Mouse (Mus musculus) midbrain, embryonic 11.5 days (tissue): ENCODE data around the gene Ehbp1. TPM values are rescaled to one million over a fixed set of nuclear protein-coding genes. Genes with fewer than 3 reads are reported as not detected.

ENCODE experiments used
- ATAC-seq: fragments of 200-750 bp; cut with Nextera tagmentation; 2 replicates; pipeline ENCODE4 v1.8.0; 2017; ENCODE audit warnings: moderate TSS enrichment, moderate library complexity; ENCODE audit not compliant: low FRiP score
- DNase-seq: peaks from one replicate; pipeline ENCODE4 v3.0.0; 2015; ENCODE audit warnings: low spot score; ENCODE audit errors: missing footprints
- H3K27ac ChIP-seq: fragments of 300-500 bp; sonication (generic); 2 replicates; pipeline ENCODE4 v1.5.1; 2014; ENCODE audit warnings: low read depth, low read length
- H3K27me3 ChIP-seq: fragments of 300-500 bp; sonication (generic); 2 replicates; pipeline ENCODE4 v1.6.1; 2014; ENCODE audit warnings: mild to moderate bottlenecking, low read length, moderate library complexity, mixed read lengths; ENCODE audit not compliant: control insufficient read depth, insufficient read depth
- H3K36me3 ChIP-seq: fragments of 300-500 bp; sonication (generic); 2 replicates; pipeline ENCODE4 v1.6.1; 2014; ENCODE audit warnings: mild to moderate bottlenecking, low read length, moderate library complexity, mixed read lengths; ENCODE audit not compliant: control insufficient read depth, insufficient read depth
- H3K4me1 ChIP-seq: fragments of 300-500 bp; sonication (generic); 2 replicates; pipeline ENCODE4 v1.6.1; 2014; ENCODE audit warnings: low read length; ENCODE audit not compliant: control insufficient read depth, insufficient read depth
- H3K4me2 ChIP-seq: fragments of 300-500 bp; sonication (generic); 2 replicates; pipeline ENCODE4 v1.6.1; 2014; ENCODE audit warnings: mild to moderate bottlenecking, moderate library complexity
- H3K4me3 ChIP-seq: fragments of 300-500 bp; sonication (generic); 2 replicates; pipeline ENCODE4 v1.5.1; 2014; ENCODE audit warnings: low read depth, low read length
- H3K9ac ChIP-seq: fragments of 300-500 bp; sonication (generic); 2 replicates; pipeline ENCODE4 v1.6.1; 2014; ENCODE audit warnings: low read length
- H3K9me3 ChIP-seq: fragments of 300-500 bp; sonication (generic); 2 replicates; pipeline ENCODE4 v1.6.1; 2016; ENCODE audit warnings: low read length; ENCODE audit not compliant: control insufficient read depth
- WGBS: fragments of 180-500 bp; shearing (Covaris S2); extraction: QIAGEN DNeasy Blood & Tissue Kit; methylation state at CpG from one replicate; pipeline ENCODE4 v1.1.7; 2014; 5-methylcytosine and 5-hydroxymethylcytosine counted together
- polyA plus RNA-seq: library from polyadenylated mRNA; unstranded; fragments of >200 nt; fragmentation: Nextera tagmentation; extraction: Ambion mirVana; gene quantifications from 2 replicates; pipeline ENCODE4 v1.2.1, GENCODE M21; 2014

The Ehbp1 gene
- polyA plus RNA-seq, 1 experiment from 2014 or later, result 17.1 TPM

- H3K9ac ChIP-seq, result no peak overlapping the region
- DNase-seq (no peak), ATAC-seq (no peak)
- no peaks in the 10 kb centered on the region for H3K4me1 ChIP-seq
- no peaks in the 10 kb centered on the region for H3K27me3 ChIP-seq
- H3K4me3 ChIP-seq, result no peak overlapping the region
- no peak overlapping the region for H3K4me2 ChIP-seq
- H3K9me3 ChIP-seq, result no peaks in the 10 kb centered on the region
- H3K36me3 ChIP-seq, result no peaks in the 10 kb centered on the region
- WGBS, result 93% methylated on average over 2 of the region's 2 CpGs
- H3K27ac ChIP-seq, result no peak overlapping the region
These were observed 185.9 kb downstream of the Ehbp1 start for GRCm38 (mm10) chr11:22156182-22156581.

DNA sequence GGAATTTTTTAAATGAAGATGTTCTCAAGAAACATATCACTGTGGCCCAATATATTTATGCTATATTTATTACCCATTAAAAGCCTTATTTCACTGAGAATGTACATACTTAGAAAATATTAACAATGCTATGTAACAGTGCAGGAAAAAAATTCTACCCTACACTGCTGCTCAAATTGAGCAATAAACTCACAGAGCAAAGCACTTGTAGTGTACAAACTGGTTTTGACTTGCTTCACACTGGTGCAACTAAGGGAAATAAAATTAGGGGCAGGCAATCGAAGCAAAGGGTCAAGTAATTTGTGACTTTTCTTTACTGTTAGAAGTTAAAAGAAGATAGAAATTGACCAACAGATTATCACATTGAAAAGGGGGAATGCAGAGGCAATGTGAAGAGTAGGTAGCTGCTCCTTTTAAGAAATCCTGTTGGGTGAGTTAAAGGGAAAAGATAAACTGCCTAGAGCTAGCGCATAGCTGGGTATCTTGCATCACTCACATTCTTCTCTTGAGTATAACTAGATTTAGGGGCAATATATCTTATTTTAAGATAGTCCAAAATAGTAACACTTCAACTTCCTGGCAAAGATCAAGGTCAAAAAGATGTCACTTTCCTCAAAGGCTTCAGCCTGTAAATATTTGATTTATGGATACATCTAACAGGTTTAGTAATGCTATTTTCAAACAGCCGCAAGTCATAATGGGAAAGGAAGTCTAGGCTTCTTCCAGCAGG is 186.6 kb downstream of the Ehbp1 start:
- no peak overlapping the region for H3K27ac ChIP-seq
- H3K4me1 ChIP-seq, result no peaks in the 10 kb centered on the region
- H3K4me2 ChIP-seq, result no peak overlapping the region
- no peak overlapping the region for H3K9ac ChIP-seq
- no peaks in the 10 kb centered on the region for H3K36me3 ChIP-seq
- DNase-seq, result no peak
- H3K4me3 ChIP-seq, result no peak overlapping the region
- H3K27me3 ChIP-seq, result no peaks in the 10 kb centered on the region
- WGBS, result 86% methylated on average over 3 of the region's 3 CpGs
- no peaks in the 10 kb centered on the region for H3K9me3 ChIP-seq
- ATAC-seq, result no peak

DNA sequence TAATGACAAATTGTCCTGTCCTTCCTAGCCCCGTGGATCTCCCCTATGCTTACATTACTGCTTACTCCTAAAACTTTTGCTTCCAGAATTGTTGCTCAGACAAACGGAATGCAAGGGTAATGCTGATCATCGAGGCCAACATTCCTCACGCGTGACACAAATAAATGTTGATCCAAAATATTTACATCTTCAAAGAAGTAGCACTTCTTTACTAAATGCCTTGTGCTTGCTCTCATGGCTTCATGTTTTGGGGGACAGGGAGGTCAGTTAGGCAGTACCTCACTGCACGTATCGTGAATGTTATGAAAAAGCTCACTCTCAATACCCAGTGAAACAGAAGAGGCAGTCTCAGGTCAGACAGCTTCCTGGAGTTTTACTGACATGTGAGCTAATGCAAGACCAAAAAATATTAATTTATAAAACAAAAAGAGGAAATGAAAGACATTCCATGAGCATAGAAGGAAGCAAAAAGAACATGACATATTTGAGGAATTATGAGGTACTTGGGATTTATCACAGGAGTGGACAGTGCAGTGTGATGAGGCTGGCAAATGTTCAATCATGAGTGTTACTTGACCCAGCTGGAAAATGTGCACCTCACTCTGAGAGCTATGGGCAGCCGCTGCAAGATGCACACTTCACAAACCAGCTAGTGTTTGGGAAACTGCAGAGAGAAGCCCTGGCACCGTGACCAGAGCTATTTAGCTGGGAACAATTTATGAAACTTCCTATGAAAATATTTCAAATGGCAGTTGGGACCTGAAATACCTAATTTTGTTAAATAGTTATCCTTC is 187.4 kb downstream of the Ehbp1 start:
- Histone ChIP-seq H3K4me3 (no peak overlapping the region), H3K36me3 (no peaks in the 10 kb centered on the region), H3K27me3 (no peaks in the 10 kb centered on the region), H3K4me1 (no peaks in the 10 kb centered on the region), H3K27ac (no peak overlapping the region), H3K9ac (no peak overlapping the region), H3K9me3 (no peaks in the 10 kb centered on the region), H3K4me2 (no peak overlapping the region)
- no peak for ATAC-seq
- no peak for DNase-seq
- 91% methylated on average over 9 of the region's 9 CpGs for WGBS

GRCm38 (mm10) chr11:22140737-22141136 is 201.4 kb downstream of the Ehbp1 start:
- no peak overlapping the region for H3K4me2 ChIP-seq
- H3K36me3 ChIP-seq, result no peaks in the 10 kb centered on the region
- no peak overlapping the region for H3K9ac ChIP-seq
- H3K27me3 ChIP-seq, result no peaks in the 10 kb centered on the region
- no peaks in the 10 kb centered on the region for H3K9me3 ChIP-seq
- DNase-seq, result no peak
- no peak overlapping the region for H3K27ac ChIP-seq
- H3K4me3 ChIP-seq, result no peak overlapping the region
- 92% methylated on average over 2 of the region's 2 CpGs for WGBS
- no peak for ATAC-seq
- H3K4me1 ChIP-seq, result no peaks in the 10 kb centered on the region

DNA sequence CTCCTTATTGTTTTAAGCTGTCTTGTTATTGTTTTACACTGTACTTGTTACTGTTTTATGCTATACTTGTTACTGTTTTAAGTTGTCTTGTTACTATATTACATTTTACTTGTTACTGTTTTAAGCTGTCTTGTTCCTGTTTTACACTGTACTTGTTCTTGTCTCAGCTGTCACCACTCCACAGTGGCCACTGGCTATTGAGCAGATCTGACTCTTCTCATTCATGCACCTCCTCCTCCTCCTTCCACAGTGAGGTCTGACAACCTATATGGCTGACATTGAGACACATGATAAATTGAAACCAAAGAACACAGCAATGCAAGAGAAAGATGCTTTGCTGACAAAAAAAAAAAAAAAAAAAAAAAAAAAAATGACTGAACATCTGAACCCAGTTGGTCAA is 203.6 kb downstream of the Ehbp1 start:
- H3K9me3 ChIP-seq, result no peaks in the 10 kb centered on the region
- H3K36me3 ChIP-seq, result no peaks in the 10 kb centered on the region
- no peaks in the 10 kb centered on the region for H3K4me1 ChIP-seq
- H3K4me2 ChIP-seq, result no peak overlapping the region
- no peak overlapping the region for H3K27ac ChIP-seq
- no peak overlapping the region for H3K4me3 ChIP-seq
- no peak for ATAC-seq
- no peak for DNase-seq
- H3K27me3 ChIP-seq, result no peaks in the 10 kb centered on the region
- no peak overlapping the region for H3K9ac ChIP-seq

DNA sequence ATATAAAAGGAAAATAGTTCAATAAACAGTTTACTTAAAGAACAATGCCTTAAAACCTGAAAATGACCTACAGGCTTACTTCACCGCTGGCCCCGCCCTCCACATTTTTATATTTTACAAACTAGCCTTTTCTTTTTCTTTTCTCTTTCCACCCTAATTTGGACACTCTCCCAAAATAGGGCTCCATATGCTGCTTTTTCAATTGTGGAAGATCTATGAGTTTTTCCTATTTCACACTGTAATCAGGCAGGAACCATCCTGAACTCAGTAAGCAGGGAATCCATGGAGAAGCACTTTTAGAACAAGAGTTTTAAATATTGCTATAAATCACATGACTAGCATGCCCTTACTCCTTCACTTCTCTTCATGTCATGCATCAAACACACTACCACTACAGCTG is 216.9 kb downstream of the Ehbp1 start:
- no peak overlapping the region for H3K27ac ChIP-seq
- DNase-seq (no peak), ATAC-seq (no peak)
- H3K27me3 ChIP-seq, result no peaks in the 10 kb centered on the region
- no peaks in the 10 kb centered on the region for H3K4me1 ChIP-seq
- no peaks in the 10 kb centered on the region for H3K36me3 ChIP-seq
- 100% methylated on average over 2 of the region's 2 CpGs for WGBS
- no peak overlapping the region for H3K9ac ChIP-seq
- H3K9me3 ChIP-seq, result no peaks in the 10 kb centered on the region; the same call in 1 of the 2 replicates
- no peak overlapping the region for H3K4me3 ChIP-seq
- no peak overlapping the region for H3K4me2 ChIP-seq

DNA sequence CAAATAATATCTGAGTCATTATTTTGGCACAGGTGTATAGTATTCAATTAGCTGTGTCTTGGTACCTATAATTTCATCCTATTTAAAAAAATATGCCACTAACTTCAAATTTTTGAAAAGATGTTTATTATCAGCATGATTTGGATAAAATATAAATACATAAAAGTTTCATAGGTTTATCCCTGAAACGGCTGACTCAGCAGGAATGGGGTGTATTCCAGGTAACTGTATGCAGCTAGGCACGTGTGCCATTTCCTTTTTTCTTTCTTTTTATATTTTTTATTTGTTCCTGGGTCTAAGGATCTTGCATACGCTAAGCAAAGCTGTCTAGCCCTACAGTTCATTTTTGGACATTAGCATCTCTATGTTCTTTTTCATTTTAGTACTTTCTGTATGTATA is 223.2 kb downstream of the Ehbp1 start:
- 93% methylated on average over 3 of the region's 3 CpGs for whole genome bisulfite sequencing
- H3K27ac ChIP-seq, result no peak overlapping the region
- H3K4me2 ChIP-seq, result no peak overlapping the region
- no peaks in the 10 kb centered on the region for H3K27me3 ChIP-seq
- DNase-seq (no peak), ATAC-seq (no peak)
- H3K9ac ChIP-seq, result no peak overlapping the region
- no peaks in the 10 kb centered on the region for H3K9me3 ChIP-seq
- no peaks in the 10 kb centered on the region for H3K4me1 ChIP-seq
- H3K4me3 ChIP-seq, result no peak overlapping the region
- H3K36me3 ChIP-seq, result no peaks in the 10 kb centered on the region

GRCm38 (mm10) chr11:22112161-22112560 is 229.9 kb downstream of the Ehbp1 start:
- ATAC-seq (no peak), DNase-seq (no peak)
- H3K9me3 ChIP-seq, result no peaks in the 10 kb centered on the region
- H3K4me2 ChIP-seq, result no peak overlapping the region
- no peak overlapping the region for H3K9ac ChIP-seq
- no peaks in the 10 kb centered on the region for H3K27me3 ChIP-seq
- no peaks in the 10 kb centered on the region for H3K36me3 ChIP-seq
- H3K4me1 ChIP-seq, result no peaks in the 10 kb centered on the region
- WGBS, result 95% methylated on average over 3 of the region's 3 CpGs
- H3K4me3 ChIP-seq, result no peak overlapping the region
- H3K27ac ChIP-seq, result no peak overlapping the region

GRCm38 (mm10) chr11:22089346-22089745 is 252.7 kb downstream of the Ehbp1 start:
- ATAC-seq, result no peak
- WGBS, result 64% methylated on average over 8 of the region's 8 CpGs
- Histone ChIP-seq H3K27me3 (no peaks in the 10 kb centered on the region), H3K4me3 (no peak overlapping the region), H3K4me1 (no peaks in the 10 kb centered on the region), H3K9me3 (no peaks in the 10 kb centered on the region), H3K27ac (no peak overlapping the region), H3K36me3 (no peaks in the 10 kb centered on the region), H3K9ac (no peak overlapping the region), H3K4me2 (no peak overlapping the region)
- no peak for DNase-seq
